Mouse (Mus musculus) liver, embryonic 14.5 days (tissue): ENCODE data around the gene Olfr630. TPM values are rescaled to one million over a fixed set of nuclear protein-coding genes. Genes with fewer than 3 reads are reported as not detected.

Experiments
- ATAC-seq: fragments of 200-750 bp; cut with Nextera tagmentation; 2 replicates; pipeline ENCODE4 v1.8.0; 2017; ENCODE audit warnings: moderate number of reproducible peaks, mild to moderate bottlenecking, moderate library complexity; ENCODE audit not compliant: insufficient read depth
- DNase-seq, 3 experiments: peaks; one replicate each; pipeline ENCODE4 v3.0.0-alpha.2; 2012 to 2013; ENCODE audit warnings: low read depth in 3 of 3, low spot score in 3 of 3
- H3K27ac ChIP-seq: fragments of 300-500 bp; sonication (generic); 2 replicates; pipeline ENCODE4 v1.5.1; 2014; ENCODE audit warnings: moderate library complexity, mild to moderate bottlenecking, control low read depth, inconsistent platforms
- H3K27me3 ChIP-seq: fragments of 300-500 bp; sonication (generic); 2 replicates; pipeline ENCODE4 v1.6.1; 2014; ENCODE audit warnings: mild to moderate bottlenecking, low read length, moderate library complexity; ENCODE audit not compliant: control insufficient read depth, insufficient read depth
- H3K36me3 ChIP-seq: fragments of 300-500 bp; sonication (generic); replicated peaks from 2 replicates; pipeline ENCODE4 v1.6.1; 2014; ENCODE audit warnings: low read depth; ENCODE audit not compliant: control insufficient read depth, insufficient read depth
- H3K4me1 ChIP-seq, 2 experiments: fragments of 200-500 bp in 1 of 2; fragments of 300-500 bp in 1 of 2; sonication (generic) in 1 of 2; replicated peaks; 2 replicates each; pipeline ENCODE4 v1.6.1; 2012 to 2014; ENCODE audit warnings: antibody characterized with exemption in 1 of 2, inconsistent platforms in 1 of 2, low read length in 1 of 2; ENCODE audit not compliant: control insufficient read depth in 2 of 2, insufficient read depth in 2 of 2
- H3K4me2 ChIP-seq: fragments of 300-500 bp; sonication (generic); 2 replicates; pipeline ENCODE4 v1.6.1; 2014; ENCODE audit warnings: low read depth, mild to moderate bottlenecking, control low read depth, moderate library complexity
- H3K4me3 ChIP-seq, 2 experiments: fragments of 200-500 bp in 1 of 2; fragments of 300-500 bp in 1 of 2; sonication (generic) in 1 of 2; 2 replicates each; pipeline ENCODE4 v1.5.1; 2012 to 2014; ENCODE audit warnings: low read depth in 2 of 2, low read length in 2 of 2, mild to moderate bottlenecking in 2 of 2, control low read depth in 1 of 2, inconsistent platforms in 1 of 2, moderate library complexity in 1 of 2; ENCODE audit not compliant: insufficient read depth in 1 of 2
- H3K9ac ChIP-seq: fragments of 300-500 bp; sonication (generic); replicated peaks from 2 replicates; pipeline ENCODE4 v1.6.1; 2014; ENCODE audit warnings: mild to moderate bottlenecking, control low read depth, moderate library complexity
- H3K9me3 ChIP-seq: fragments of 300-500 bp; sonication (generic); 2 replicates; pipeline ENCODE4 v1.6.1; 2016; ENCODE audit warnings: low read length, mixed read lengths; ENCODE audit not compliant: control insufficient read depth
- CTCF ChIP-seq: IDR thresholded peaks from 2 replicates; pipeline ENCODE4 v1.5.1; 2016; ENCODE audit warnings: antibody characterized with exemption, low read depth, control low read depth
- EP300 ChIP-seq: IDR thresholded peaks from 2 replicates; pipeline ENCODE4 v1.6.1; 2016; ENCODE audit warnings: antibody characterized with exemption, low read depth
- WGBS: fragments of 180-500 bp; shearing (Covaris S2); extraction: QIAGEN DNeasy Blood & Tissue Kit; methylation state at CpG from one replicate; pipeline ENCODE4 v1.1.7; 2014; ENCODE audit not compliant: insufficient replicate concordance; 5-methylcytosine and 5-hydroxymethylcytosine counted together
- polyA plus RNA-seq, 2 experiments: library from polyadenylated mRNA; depleted of rRNA in 1 of 2; stranded (reverse) in 1 of 2; unstranded in 1 of 2; fragments of >200 nt; fragmentation: Nextera tagmentation in 1 of 2; extraction: Ambion mirVana in 1 of 2; gene quantifications; 2 replicates each; pipeline versions ENCODE4 v1.2.1 to v1.2.3; 2012 to 2014

Gene Olfr630
- polyA plus RNA-seq, 2 experiments, result 0.03 TPM; not detected in 1

- H3K9ac ChIP-seq, result no peak within 1 kb of the TSS
- no peaks in the 10 kb centered on the region for H3K36me3 ChIP-seq
- DNase-seq (no peak), ATAC-seq (no peak)
- no peaks in the 10 kb centered on the region for H3K9me3 ChIP-seq
- H3K4me1 ChIP-seq, result no peaks in the 10 kb centered on the region
- H3K4me3 ChIP-seq, result no peak within 1 kb of the TSS
- H3K27ac ChIP-seq, result no peak within 1 kb of the TSS
- H3K27me3 ChIP-seq, result no peaks in the 10 kb centered on the region
- TF ChIP-seq CTCF (no peak), EP300 (no peak)
- no peak within 1 kb of the TSS for H3K4me2 ChIP-seq
Observed at GRCm38 (mm10) chr7:103714371-103714770, 42.8 kb downstream of the Olfr630 start, which contains the start of gene Olfr243. Olfr243 (plus strand) TSS chr7:103714671.

DNA sequence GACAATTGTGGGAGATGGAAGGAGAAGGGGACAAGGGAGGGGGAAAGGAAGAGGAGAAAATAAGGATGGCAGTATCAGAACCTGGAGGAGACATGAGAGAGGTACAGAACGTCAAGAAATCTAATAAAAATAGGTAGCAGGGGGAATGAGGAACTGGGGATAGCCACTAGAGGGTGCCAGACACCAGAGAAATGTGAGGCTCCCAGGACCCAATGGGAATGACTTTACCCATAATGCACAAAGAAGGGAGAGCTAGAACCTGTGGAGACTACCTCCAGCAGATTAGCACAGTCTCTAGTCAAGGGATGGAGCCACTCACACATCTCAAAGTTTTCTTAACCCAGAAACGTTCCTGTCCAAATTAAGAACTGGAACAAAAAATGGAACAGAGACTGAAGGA, 45.1 kb downstream of the Olfr630 start:
- WGBS, result 21% methylated on average over 2 of the region's 2 CpGs
- ATAC-seq, result peak; percentile 62; the same call in 1 of the 2 replicates

More for the DNA sequence above, 45.1 kb downstream of the Olfr630 start:
- H3K27me3 ChIP-seq, result no peaks in the 10 kb centered on the region
- H3K4me2 ChIP-seq, result no peak overlapping the region
- peak in 1 of 3 experiments; percentile 28 for DNase-seq
- no peaks in the 10 kb centered on the region for H3K9me3 ChIP-seq
- no peaks in the 10 kb centered on the region for H3K4me1 ChIP-seq
- no peak for TF ChIP-seq EP300
- TF ChIP-seq CTCF, result peak; percentile 77
- no peaks in the 10 kb centered on the region for H3K36me3 ChIP-seq
- no peak overlapping the region for H3K4me3 ChIP-seq
- H3K27ac ChIP-seq, result no peak overlapping the region
- H3K9ac ChIP-seq, result no peak overlapping the region

Other genes starting within 250 kb of the Olfr630 start
Only the 30 nearest of the 33 such genes appear.
- gene Olfr612, start 214.6 kb downstream of the Olfr630 start, polyA plus RNA-seq (2012; rRNA removed), result not detected in 2 replicates
- gene Olfr612, start 214.6 kb downstream of the Olfr630 start, polyA plus RNA-seq (2014; fragmentation: Nextera tagmentation; extraction: Ambion mirVana), result not detected in 2 replicates
- gene Olfr613, start 209.3 kb downstream of the Olfr630 start, polyA plus RNA-seq (2012; rRNA removed), result not detected in 2 replicates
- gene Olfr613, start 209.3 kb downstream of the Olfr630 start, polyA plus RNA-seq (2014; fragmentation: Nextera tagmentation; extraction: Ambion mirVana), result not detected in 2 replicates
- gene Olfr615, start 201.3 kb downstream of the Olfr630 start, polyA plus RNA-seq (2012; rRNA removed), result not detected in 2 replicates
- not detected in 2 replicates for gene Olfr615, start 201.3 kb downstream of the Olfr630 start, polyA plus RNA-seq (2014; fragmentation: Nextera tagmentation; extraction: Ambion mirVana)
- not detected in 2 replicates for gene Olfr616, start 188.2 kb downstream of the Olfr630 start, polyA plus RNA-seq (2012; rRNA removed)
- not detected in 2 replicates for gene Olfr616, start 188.2 kb downstream of the Olfr630 start, polyA plus RNA-seq (2014; fragmentation: Nextera tagmentation; extraction: Ambion mirVana)
- not detected in 2 replicates for gene Olfr617, start 184.3 kb downstream of the Olfr630 start, polyA plus RNA-seq (2012; rRNA removed)
- not detected in 2 replicates for gene Olfr617, start 184.3 kb downstream of the Olfr630 start, polyA plus RNA-seq (2014; fragmentation: Nextera tagmentation; extraction: Ambion mirVana)
- gene Olfr618, start 167.2 kb downstream of the Olfr630 start, polyA plus RNA-seq (2012; rRNA removed), result not detected in 2 replicates
- gene Olfr618, start 167.2 kb downstream of the Olfr630 start, polyA plus RNA-seq (2014; fragmentation: Nextera tagmentation; extraction: Ambion mirVana), result not detected in 2 replicates
- not detected in 2 replicates for gene Olfr619, start 156.8 kb downstream of the Olfr630 start, polyA plus RNA-seq (2012; rRNA removed)
- gene Olfr619, start 156.8 kb downstream of the Olfr630 start, polyA plus RNA-seq (2014; fragmentation: Nextera tagmentation; extraction: Ambion mirVana), result not detected in 2 replicates
- gene Olfr620, start 144.8 kb downstream of the Olfr630 start, polyA plus RNA-seq (2012; rRNA removed), result not detected in 2 replicates
- not detected in 2 replicates for gene Olfr620, start 144.8 kb downstream of the Olfr630 start, polyA plus RNA-seq (2014; fragmentation: Nextera tagmentation; extraction: Ambion mirVana)
- gene Olfr622, start 114.6 kb downstream of the Olfr630 start, polyA plus RNA-seq (2012; rRNA removed), result not detected in 2 replicates
- not detected in 2 replicates for gene Olfr622, start 114.6 kb downstream of the Olfr630 start, polyA plus RNA-seq (2014; fragmentation: Nextera tagmentation; extraction: Ambion mirVana)
- not detected in 2 replicates for gene Olfr623, start 93.6 kb downstream of the Olfr630 start, polyA plus RNA-seq (2012; rRNA removed)
- not detected in 2 replicates for gene Olfr623, start 93.6 kb downstream of the Olfr630 start, polyA plus RNA-seq (2014; fragmentation: Nextera tagmentation; extraction: Ambion mirVana)
- 0.01 TPM in 2 replicates for gene Olfr624, start 86.1 kb downstream of the Olfr630 start, polyA plus RNA-seq (2012; rRNA removed)
- not detected in 2 replicates for gene Olfr624, start 86.1 kb downstream of the Olfr630 start, polyA plus RNA-seq (2014; fragmentation: Nextera tagmentation; extraction: Ambion mirVana)
- gene Olfr625-ps1, start 74.6 kb downstream of the Olfr630 start, polyA plus RNA-seq (2012; rRNA removed), result not detected in 2 replicates
- gene Olfr625-ps1, start 74.6 kb downstream of the Olfr630 start, polyA plus RNA-seq (2014; fragmentation: Nextera tagmentation; extraction: Ambion mirVana), result not detected in 2 replicates
- not detected in 2 replicates for gene Olfr243, start 42.7 kb downstream of the Olfr630 start, polyA plus RNA-seq (2012; rRNA removed)
- gene Olfr243, start 42.7 kb downstream of the Olfr630 start, polyA plus RNA-seq (2014; fragmentation: Nextera tagmentation; extraction: Ambion mirVana), result not detected in 2 replicates
- gene Olfr628, start 27.0 kb downstream of the Olfr630 start, polyA plus RNA-seq (2012; rRNA removed), result not detected in 2 replicates
- not detected in 2 replicates for gene Olfr628, start 27.0 kb downstream of the Olfr630 start, polyA plus RNA-seq (2014; fragmentation: Nextera tagmentation; extraction: Ambion mirVana)
- 0.08 TPM in 1 of 2 replicates, not detected in the other for gene Olfr629, start 12.4 kb downstream of the Olfr630 start, polyA plus RNA-seq (2012; rRNA removed)
- gene Olfr629, start 12.4 kb downstream of the Olfr630 start, polyA plus RNA-seq (2014; fragmentation: Nextera tagmentation; extraction: Ambion mirVana), result 0.18 and 0.22 TPM in 2 replicates
- 0.01 TPM in 1 of 2 replicates, not detected in the other for gene Olfr69, start 14.3 kb upstream of the Olfr630 start, polyA plus RNA-seq (2012; rRNA removed)
- gene Olfr69, start 14.3 kb upstream of the Olfr630 start, polyA plus RNA-seq (2014; fragmentation: Nextera tagmentation; extraction: Ambion mirVana), result not detected in 2 replicates
- 0.02 and 0.10 TPM in 2 replicates for gene Olfr68, start 22.4 kb upstream of the Olfr630 start, polyA plus RNA-seq (2012; rRNA removed)
- 0.08 TPM in 1 of 2 replicates, not detected in the other for gene Olfr68, start 22.4 kb upstream of the Olfr630 start, polyA plus RNA-seq (2014; fragmentation: Nextera tagmentation; extraction: Ambion mirVana)
- 0.02 TPM in 1 of 2 replicates, not detected in the other for gene Olfr67, start 34.5 kb upstream of the Olfr630 start, polyA plus RNA-seq (2012; rRNA removed)
- not detected in 2 replicates for gene Olfr67, start 34.5 kb upstream of the Olfr630 start, polyA plus RNA-seq (2014; fragmentation: Nextera tagmentation; extraction: Ambion mirVana)
- 57,913 and 74,220 TPM in 2 replicates for gene Hbb-bt, start 56.7 kb upstream of the Olfr630 start, polyA plus RNA-seq (2012; rRNA removed)
- 62,702 and 66,320 TPM in 2 replicates for gene Hbb-bt, start 56.7 kb upstream of the Olfr630 start, polyA plus RNA-seq (2014; fragmentation: Nextera tagmentation; extraction: Ambion mirVana)
- 195,474 and 209,901 TPM in 2 replicates for gene Hbb-bs, start 70.8 kb upstream of the Olfr630 start, polyA plus RNA-seq (2012; rRNA removed)
- 126,713 and 131,477 TPM in 2 replicates for gene Hbb-bs, start 70.8 kb upstream of the Olfr630 start, polyA plus RNA-seq (2014; fragmentation: Nextera tagmentation; extraction: Ambion mirVana)
- gene Hbb-bh2, start 83.2 kb upstream of the Olfr630 start, polyA plus RNA-seq (2012; rRNA removed), result 0.19 and 0.36 TPM in 2 replicates
- not detected in 2 replicates for gene Hbb-bh2, start 83.2 kb upstream of the Olfr630 start, polyA plus RNA-seq (2014; fragmentation: Nextera tagmentation; extraction: Ambion mirVana)
- 94.8 and 146 TPM in 2 replicates for gene Hbb-bh1, start 85.8 kb upstream of the Olfr630 start, polyA plus RNA-seq (2012; rRNA removed)
- 155 and 211 TPM in 2 replicates for gene Hbb-bh1, start 85.8 kb upstream of the Olfr630 start, polyA plus RNA-seq (2014; fragmentation: Nextera tagmentation; extraction: Ambion mirVana)
- 361 and 394 TPM in 2 replicates for gene Hbb-y, start 95.9 kb upstream of the Olfr630 start, polyA plus RNA-seq (2012; rRNA removed)
- 543 and 665 TPM in 2 replicates for gene Hbb-y, start 95.9 kb upstream of the Olfr630 start, polyA plus RNA-seq (2014; fragmentation: Nextera tagmentation; extraction: Ambion mirVana)
- gene Olfr66, start 128.9 kb upstream of the Olfr630 start, polyA plus RNA-seq (2012; rRNA removed), result 0.03 TPM in 1 of 2 replicates, not detected in the other
- gene Olfr66, start 128.9 kb upstream of the Olfr630 start, polyA plus RNA-seq (2014; fragmentation: Nextera tagmentation; extraction: Ambion mirVana), result not detected in 2 replicates
- gene Olfr64, start 137.2 kb upstream of the Olfr630 start, polyA plus RNA-seq (2012; rRNA removed), result under 0.01 TPM in 1 of 2 replicates, not detected in the other
- gene Olfr64, start 137.2 kb upstream of the Olfr630 start, polyA plus RNA-seq (2014; fragmentation: Nextera tagmentation; extraction: Ambion mirVana), result not detected in 2 replicates
- not detected in 2 replicates for gene Olfr65, start 146.2 kb upstream of the Olfr630 start, polyA plus RNA-seq (2012; rRNA removed)
- not detected in 2 replicates for gene Olfr65, start 146.2 kb upstream of the Olfr630 start, polyA plus RNA-seq (2014; fragmentation: Nextera tagmentation; extraction: Ambion mirVana)
- gene Olfr631, start 171.5 kb upstream of the Olfr630 start, polyA plus RNA-seq (2012; rRNA removed), result 0.84 and 0.95 TPM in 2 replicates
- 0.19 and 0.24 TPM in 2 replicates for gene Olfr631, start 171.5 kb upstream of the Olfr630 start, polyA plus RNA-seq (2014; fragmentation: Nextera tagmentation; extraction: Ambion mirVana)
- 1.9 and 2.2 TPM in 2 replicates for gene Olfr632, start 177.0 kb upstream of the Olfr630 start, polyA plus RNA-seq (2012; rRNA removed)
- 0.52 and 0.69 TPM in 2 replicates for gene Olfr632, start 177.0 kb upstream of the Olfr630 start, polyA plus RNA-seq (2014; fragmentation: Nextera tagmentation; extraction: Ambion mirVana)
- gene Olfr633, start 187.1 kb upstream of the Olfr630 start, polyA plus RNA-seq (2012; rRNA removed), result 0.04 and 0.06 TPM in 2 replicates
- not detected in 2 replicates for gene Olfr633, start 187.1 kb upstream of the Olfr630 start, polyA plus RNA-seq (2014; fragmentation: Nextera tagmentation; extraction: Ambion mirVana)
- gene Olfr635, start 213.8 kb upstream of the Olfr630 start, polyA plus RNA-seq (2012; rRNA removed), result 0.02 and 0.03 TPM in 2 replicates
- not detected in 2 replicates for gene Olfr635, start 213.8 kb upstream of the Olfr630 start, polyA plus RNA-seq (2014; fragmentation: Nextera tagmentation; extraction: Ambion mirVana)